Mouse (Mus musculus): ENCODE data around the gene Rab8a.
A peak's percentile ranks its signal among the peaks of the same experiment; 100 is the strongest.
"Not testable (repeated sequence)": the region's sequence is repeated elsewhere in the genome, so short reads cannot be mapped to it uniquely, and the experiment has no call there.

Gene Rab8a

GRCm38 (mm10) chr8:72160707-72161697 is at the start of gene Rab8a:
Rab8a (plus strand) TSS chr8:72161200.
- peak; percentile 100 for DNase-seq (ENCODE audit: low read depth, low spot score)

DNA sequence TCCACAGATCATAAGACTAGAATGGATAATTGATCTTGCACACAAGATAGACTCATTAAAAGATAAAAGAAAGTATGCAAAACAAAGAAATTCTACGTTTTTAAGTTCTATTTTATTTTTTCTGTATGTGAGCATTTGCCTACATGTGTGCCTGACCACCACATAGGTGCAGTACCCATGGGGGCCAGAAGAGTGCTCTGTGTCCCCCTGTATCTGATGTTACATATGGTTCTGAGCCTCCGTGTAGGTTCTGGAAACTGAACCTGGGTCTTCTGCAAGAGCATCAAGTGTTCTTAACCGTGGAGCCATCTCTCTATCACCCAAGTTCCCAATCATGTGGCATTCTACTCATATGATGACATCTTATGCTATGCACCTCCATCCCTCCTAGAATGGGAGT is 48.5 kb upstream of the Rab8a start:
- DNase-seq (ENCODE audit: low read depth, low spot score): peak; percentile 72

- DNase-seq (ENCODE audit: low read depth, low spot score): peak; percentile 54
These were observed 45.8 kb upstream of the Rab8a start for GRCm38 (mm10) chr8:72115202-72115601.

DNA sequence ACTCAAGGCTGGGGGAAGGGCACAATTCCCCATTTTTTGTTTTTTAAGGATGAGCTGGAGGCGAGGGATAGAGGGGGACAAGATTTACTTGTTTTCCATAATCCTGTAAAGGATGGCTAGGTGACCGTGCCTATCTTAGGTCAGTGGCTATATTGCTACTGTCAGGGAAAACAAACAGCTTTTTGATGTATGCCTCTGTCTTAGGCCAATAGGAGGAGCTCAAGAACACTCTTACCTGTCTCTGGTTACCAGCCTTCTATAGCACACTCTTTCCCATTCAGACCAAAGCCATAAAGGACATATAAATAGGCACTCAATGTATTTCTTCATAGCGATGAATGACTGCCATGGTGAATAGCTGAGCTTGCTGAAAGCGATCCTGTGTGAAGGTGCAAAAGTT is 42.4 kb upstream of the Rab8a start:
- DNase-seq (ENCODE audit: low read depth, low spot score): no peak

- DNase-seq (ENCODE audit: low read depth, low spot score): not testable (repeated sequence)
These were observed 39.5 kb upstream of the Rab8a start for GRCm38 (mm10) chr8:72121486-72121885.

- DNase-seq (ENCODE audit: low read depth, low spot score): no peak
These were observed 39.0 kb upstream of the Rab8a start for GRCm38 (mm10) chr8:72121997-72122396.

DNA sequence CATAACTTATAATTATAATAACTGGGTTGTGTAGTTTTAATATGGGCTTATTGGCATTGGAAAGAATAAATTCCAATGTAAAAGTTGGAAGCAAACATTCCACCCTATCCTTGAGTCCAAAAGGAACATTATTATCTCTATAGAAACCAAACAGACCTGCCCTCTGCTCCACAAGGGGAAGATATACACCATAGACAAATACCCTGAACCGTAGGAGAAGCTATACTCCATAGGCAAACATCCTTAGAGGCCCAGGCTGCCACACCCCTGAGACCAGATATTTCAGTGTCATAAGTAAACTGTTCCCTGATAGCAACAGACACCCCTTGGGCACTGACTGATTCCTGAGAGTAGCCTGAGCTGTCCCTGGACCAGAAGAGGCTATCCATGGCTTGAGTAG is 33.2 kb upstream of the Rab8a start:
- no peak for DNase-seq (ENCODE audit: low read depth, low spot score)

- DNase-seq (ENCODE audit: low read depth, low spot score): no peak
These were observed 29.7 kb upstream of the Rab8a start for GRCm38 (mm10) chr8:72131251-72131650.

DNA sequence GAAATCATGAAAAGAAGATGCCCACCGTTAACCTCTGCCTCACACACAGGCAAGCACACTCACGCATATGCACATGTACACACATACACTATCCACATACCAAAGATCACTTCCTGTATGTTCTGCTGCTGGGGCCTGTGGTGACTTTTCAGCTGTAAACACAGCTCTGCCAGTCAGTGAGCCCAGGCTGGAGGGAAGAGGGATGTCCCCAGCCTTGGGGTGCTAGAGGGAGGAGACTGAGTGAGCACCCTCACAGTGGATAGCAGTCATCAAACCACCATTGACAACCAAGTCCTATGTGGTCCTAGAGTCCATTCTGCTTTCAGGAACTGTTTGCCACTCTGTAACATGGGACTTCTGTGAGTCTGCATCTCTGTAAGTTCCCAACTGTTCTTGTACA is 29.1 kb upstream of the Rab8a start:
- DNase-seq (ENCODE audit: low read depth, low spot score): no peak

DNA sequence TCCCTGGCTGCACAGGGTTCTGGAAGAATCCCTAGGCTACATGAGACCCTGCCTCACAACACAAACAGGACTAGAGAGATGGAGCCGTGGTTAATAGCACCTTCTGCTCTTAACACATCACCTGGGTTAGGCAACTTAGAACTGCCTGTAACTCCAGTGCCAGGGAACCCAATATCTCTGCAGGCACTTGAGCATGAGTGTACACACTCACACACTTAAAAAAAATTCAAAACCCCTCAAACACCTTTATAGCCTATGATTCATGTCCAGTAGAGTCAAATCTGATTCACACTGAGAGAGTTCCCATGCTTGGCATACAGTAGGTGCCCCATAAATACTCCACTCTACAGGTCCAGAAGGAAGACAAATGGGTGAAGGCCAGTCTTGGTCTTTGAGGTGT is 28.6 kb upstream of the Rab8a start:
- DNase-seq (ENCODE audit: low read depth, low spot score): no peak

- DNase-seq (ENCODE audit: low read depth, low spot score): no peak
These were observed 28.1 kb upstream of the Rab8a start for GRCm38 (mm10) chr8:72132891-72133290.

DNA sequence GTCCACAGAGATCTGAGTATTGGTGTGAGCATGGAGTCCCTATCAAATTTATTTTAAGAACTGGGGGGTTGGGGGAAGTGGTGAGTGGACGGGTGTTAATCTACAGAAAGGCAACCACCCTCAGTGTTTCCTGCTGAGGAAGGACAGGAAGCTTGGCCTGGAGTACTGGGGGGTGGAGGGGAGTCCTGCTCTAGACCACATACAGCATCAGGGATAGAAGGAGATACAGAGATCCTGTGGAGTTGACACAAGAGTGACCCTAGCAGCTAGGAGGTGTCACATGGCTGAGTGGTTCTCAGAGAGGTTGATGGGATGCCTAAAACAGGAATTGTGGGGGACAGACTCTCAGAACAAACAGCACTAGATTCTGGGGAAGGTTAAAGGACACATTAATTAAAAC is 27.5 kb upstream of the Rab8a start:
- DNase-seq (ENCODE audit: low read depth, low spot score): no peak

DNA sequence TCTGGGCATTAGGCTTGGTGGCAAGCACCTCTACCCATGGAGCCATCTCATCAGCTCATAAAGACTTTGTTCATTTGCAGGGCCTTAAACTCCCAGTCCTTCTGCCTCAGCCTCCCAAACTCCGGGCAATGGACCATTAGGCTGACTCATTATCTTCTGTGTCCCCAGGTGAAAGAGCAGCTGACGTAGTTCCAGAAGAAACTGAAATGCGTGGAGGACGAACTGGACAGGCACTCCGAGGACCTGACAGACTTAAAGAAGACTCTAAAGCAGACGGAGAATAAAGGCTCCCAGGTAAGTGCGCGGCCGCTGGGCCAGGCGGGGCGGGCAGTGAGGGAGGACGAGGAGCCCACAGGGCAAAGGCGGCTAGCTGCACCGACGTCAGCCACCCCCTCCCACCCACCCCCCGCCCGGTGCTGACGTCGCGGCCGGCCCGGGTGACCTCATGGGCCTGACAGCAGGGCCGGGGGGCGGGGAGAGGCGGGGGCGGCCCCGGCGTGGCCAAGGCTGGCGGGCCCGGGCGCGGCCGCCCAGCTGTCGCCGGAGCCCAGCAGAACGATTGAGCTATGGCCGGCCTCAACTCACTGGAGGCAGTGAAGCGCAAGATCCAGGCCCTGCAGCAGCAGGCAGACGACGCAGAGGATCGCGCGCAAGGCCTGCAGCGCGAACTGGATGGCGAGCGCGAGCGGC is 26.1 kb upstream of the Rab8a start, which contains the start of gene Tpm4:
Tpm4 (plus strand) TSS at position 220 of the 690 bp plus-strand sequence.
- DNase-seq (ENCODE audit: low read depth, low spot score): peak; percentile 60

DNA sequence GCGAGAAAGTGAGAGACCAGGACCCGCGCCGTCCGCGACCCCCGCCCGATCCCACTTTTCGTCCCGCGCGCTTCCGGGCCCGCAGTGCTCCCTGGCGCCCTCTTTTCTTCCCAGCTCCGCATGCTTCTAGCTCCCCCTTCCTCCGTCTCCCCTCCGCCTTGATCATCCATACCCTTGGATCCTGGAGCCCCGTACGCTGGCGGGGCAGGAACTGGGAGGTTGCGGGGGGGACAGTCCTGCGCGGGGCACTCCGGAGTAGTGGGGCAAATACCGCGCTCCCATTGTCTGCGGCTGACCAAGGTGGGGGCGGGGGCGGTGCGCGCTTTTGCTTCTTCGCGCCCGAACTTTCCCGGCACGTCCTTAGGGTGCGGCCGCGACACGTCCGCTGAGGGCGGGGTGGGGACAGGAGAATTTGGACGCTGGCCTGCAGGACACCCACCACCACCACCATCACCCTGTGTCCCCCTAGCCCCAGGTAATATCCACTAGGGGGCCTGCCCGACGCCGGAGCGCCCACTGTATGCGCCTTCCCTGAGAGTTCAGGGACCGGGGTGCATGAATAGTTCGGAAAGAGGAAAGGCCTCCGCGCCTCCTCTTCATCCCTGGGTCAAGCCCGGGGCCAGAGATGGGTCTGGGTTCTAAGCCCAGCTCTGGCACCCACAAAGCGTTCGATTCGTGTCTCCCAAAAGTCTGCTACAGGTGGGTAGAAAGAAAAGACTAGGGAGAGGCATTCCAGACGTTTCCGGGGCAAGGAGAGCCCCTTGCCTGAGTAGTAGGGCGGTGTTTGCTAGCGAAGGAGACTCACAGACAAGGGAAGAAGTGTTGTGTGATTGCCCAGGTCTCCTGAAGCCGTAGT is 25.3 kb upstream of the Rab8a start:
- DNase-seq (ENCODE audit: low read depth, low spot score): peak; percentile 57

DNA sequence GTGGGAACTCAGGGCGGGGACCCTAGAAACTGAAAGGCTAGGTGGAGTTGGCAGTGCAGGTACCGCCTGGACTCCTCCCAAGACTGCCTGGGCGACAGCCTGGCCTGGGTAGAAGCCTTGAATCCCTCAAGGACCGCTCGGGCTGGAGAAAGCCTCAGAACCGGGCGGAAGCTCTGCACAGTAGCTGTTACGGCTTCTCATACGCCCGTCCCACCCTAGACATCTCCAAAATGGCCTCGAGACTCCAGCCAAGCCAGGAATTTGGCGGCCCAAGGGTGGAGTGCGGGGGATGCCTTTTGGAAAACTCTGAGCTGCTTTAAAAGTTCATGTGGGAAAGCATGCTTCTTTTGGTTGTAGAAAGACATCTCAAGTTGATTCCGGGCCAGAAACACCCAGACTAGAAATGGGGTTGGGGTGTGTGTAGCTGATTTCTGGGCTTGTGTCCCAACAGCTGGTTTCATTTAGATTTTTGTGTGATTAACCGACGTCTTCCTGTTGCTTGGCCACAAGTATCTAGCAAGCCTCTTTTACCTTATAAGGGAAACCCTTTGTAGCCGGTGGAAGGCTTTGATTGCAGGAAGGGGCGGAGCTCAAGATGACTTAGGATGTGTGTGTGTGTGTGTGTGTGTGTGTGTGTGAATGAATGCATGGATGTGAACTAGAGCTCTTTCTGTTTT is 24.6 kb upstream of the Rab8a start:
- DNase-seq (ENCODE audit: low read depth, low spot score): peak; percentile 86

DNA sequence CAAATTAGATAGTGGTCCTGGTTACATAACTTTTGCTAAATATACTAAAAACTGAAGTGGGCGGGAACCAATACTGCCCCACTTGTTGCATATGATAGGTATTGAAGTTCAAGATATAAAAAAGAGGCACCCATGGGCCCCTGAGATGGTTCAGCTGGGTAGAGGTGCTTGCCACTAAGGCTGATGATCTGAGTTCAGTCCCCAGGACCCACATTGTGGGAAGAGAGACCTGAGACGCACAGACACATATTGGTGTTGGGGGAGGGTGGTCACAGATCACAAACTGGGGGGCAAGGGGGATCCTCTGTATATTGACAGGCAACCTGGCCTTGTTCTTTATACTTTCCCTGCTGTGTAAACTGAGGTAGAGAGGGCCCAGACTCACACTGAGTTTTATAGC is 23.6 kb upstream of the Rab8a start:
- DNase-seq (ENCODE audit: low read depth, low spot score): no peak

DNA sequence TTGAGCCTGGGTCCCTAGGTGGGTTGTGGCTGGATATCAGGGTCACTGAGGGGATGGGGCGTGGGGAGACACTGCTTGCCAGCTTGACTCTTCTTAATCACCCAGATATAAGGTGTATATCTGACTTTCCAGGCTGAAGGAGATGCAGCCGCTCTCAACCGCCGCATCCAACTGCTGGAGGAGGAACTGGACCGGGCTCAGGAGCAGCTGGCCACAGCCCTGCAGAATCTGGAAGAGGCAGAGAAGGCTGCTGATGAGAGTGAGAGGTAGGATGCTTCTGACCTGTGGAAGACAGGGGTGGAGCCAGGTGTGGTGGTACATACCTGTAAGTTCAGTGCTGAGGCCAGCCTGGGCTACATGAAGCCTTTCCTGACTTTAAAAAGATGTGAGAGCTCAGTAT is 22.5 kb upstream of the Rab8a start:
- no peak for DNase-seq (ENCODE audit: low read depth, low spot score)

DNA sequence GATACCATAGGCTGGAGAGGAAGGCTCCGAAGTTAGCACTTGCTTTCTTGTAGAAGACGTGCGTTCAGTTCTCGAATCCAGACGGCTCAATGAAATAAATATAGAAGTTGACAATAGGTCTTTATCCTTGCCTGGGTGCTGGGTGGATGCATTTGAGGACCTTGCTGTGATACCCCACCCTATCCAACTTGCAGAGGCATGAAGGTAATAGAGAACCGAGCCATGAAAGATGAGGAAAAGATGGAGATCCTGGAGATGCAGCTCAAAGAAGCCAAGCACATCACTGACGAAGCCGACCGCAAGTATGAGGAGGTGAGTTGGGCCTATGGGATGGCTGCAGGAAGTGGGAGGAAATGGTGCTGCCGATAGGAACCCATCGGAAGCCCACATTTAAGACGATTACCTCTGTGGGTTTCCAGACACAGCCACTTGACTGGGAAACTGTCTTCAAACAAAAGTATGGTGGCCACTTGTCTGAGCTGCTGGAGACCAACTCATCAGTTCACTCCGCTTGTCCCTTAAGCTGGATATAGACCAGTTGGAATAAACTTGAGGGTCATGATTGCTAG is 17.7 kb upstream of the Rab8a start:
- DNase-seq (ENCODE audit: low read depth, low spot score): no peak

DNA sequence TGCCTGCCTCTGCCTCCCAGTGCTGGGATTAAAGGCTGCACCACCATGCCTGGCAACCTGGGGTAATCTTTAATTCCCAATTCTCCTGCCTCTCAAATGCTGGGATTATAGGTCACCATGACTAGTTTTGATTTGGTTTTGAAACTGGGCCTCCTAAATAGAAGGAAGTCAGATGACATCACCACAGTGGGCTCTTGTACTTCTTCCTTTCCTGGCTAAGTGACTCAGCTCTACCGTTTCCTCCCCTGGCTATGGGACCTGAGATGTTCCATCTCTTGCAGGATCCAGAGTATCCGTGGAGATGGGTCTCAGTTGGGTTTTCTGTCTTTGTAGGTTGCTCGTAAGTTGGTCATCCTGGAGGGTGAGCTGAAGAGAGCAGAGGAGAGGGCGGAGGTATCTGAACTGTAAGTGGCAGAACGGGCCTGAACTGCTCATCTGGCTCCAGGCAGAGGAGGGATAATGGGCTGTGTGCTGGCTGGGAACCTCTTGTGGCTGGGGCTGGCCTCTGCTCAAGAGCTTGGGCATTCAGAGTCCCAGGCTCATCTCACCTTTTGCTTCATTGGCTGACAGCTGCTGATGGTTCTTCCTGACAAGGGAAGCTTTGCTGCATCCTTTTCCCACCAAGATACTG is 16.5 kb upstream of the Rab8a start:
- no peak for DNase-seq (ENCODE audit: low read depth, low spot score)

- no peak for DNase-seq (ENCODE audit: low read depth, low spot score)
These were observed 15.5 kb upstream of the Rab8a start for GRCm38 (mm10) chr8:72145511-72145910.

Measured in ZHBTc4 (cell line).